Mouse (Mus musculus) kidney, postnatal 36 days (tissue): Measurements from ENCODE around the gene Myo16.

Source experiments
- DNase-seq, 2 experiments: peaks; one replicate each; pipeline ENCODE4 v3.0.0; 2021 to 2022; ENCODE audit warnings: mixed read lengths in 2 of 2

Myo16 gene

GRCm38 (mm10) chr8:10633360-10634140 lies 479.8 kb downstream of the Myo16 start:
- DNase-seq, result peak in 1 of 2 experiments; percentile 9

DNA sequence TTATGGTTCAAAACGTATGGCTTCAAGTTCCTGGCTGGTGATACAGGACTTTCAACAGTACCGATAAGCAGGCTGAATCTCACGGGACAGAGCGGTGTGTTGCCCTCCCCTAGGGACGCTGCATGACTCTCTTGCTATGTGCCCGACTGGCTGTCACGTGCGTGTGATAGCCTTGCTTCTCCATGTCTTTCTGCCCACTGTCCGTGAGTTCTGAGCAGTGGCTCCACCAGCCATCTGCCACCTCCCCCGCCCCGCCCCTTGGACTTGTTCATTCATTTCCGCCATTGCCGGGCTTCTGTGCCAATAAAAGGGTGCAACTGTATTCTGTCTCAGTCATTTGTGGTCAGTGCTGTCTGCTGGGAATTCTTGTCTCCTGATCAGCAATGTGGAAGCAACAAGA lies 480.7 kb downstream of the Myo16 start:
- peak in 1 of 2 experiments; percentile 10 for DNase-seq

DNA sequence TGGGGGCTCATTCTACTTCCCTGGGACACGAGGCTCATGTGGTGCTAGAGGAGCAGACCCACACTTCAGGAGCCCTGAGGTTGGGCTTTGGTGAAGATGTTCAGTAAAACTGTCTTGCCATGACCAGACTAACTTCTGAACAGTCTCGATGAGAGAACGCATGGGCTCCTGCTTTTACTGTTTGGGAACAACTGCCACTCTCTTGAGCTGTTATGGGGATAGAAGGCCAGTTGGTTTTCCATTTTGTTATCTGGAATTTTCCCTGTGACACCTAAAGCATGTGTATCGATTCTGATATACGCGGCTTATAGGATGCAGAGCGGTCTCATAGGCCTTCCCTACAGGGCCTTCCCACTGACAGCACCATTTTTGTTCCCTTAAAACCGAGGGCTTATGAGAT lies 485.2 kb downstream of the Myo16 start:
- DNase-seq, result no peak

- no peak for DNase-seq
Measured at GRCm38 (mm10) chr8:10640176-10640810, 486.6 kb downstream of the Myo16 start.

- DNase-seq, result no peak
Measured at GRCm38 (mm10) chr8:10640859-10641258, 487.1 kb downstream of the Myo16 start.

GRCm38 (mm10) chr8:10641343-10641742 lies 487.6 kb downstream of the Myo16 start:
- DNase-seq, result no peak

DNA sequence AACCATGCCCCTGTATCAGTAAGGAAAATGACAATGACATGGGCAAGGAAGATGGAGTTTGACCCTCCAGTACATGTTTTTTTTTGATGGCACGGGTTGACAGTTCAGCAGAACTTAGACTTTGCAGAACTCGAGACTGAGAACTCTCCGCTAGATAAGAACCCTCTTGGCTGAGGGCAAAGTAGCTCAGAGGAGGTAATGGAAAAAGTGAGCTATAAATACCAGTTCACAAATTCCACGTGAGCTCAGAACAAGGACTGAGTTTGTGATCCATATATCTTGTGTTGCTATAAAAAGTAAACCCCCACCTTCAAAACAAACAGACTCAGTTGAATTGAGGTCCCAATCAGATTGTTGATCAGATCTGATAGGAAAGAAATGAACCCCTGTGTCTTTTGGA lies 489.5 kb downstream of the Myo16 start:
- no peak for DNase-seq

DNA sequence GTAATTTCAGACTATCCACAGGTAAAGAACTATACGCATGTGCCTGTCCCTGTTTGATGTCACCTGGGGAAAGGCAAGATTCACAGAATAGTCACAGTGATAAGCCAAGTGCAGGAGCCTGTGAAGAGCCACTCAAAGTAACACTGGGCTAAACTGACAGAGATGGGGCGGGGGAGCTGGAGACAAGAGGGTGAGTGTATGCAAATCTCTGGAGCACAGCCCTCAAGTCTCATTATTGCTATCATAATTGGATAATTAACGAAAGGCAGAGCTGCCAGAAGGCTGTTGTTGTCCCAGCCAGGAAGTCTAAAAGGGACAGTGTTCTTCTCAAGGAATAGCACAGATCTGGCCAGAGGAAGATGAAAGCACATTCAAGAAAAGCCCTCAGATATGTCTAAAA lies 490.8 kb downstream of the Myo16 start:
- DNase-seq, result no peak

GRCm38 (mm10) chr8:10645740-10646139 lies 492.0 kb downstream of the Myo16 start:
- no peak for DNase-seq

DNA sequence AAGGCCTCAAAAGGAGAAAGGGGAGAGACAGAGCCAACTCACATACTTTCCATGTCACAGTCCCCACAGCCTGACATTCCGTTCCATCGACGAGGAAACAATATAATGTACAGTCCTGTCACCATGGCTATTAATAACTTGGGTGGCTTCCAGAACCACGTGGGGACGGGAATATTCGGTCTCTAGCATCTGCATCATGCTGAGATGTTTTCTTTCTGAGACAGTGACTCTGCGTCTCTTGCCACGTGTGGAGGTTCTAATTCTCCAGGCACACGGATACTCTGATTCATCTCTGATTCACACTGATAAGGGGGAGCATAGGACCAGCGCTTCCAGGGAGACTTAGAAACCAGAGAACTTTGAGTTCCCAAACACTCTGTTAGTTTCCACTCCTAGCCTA lies 492.8 kb downstream of the Myo16 start:
- peak in 1 of 2 experiments; percentile 8 for DNase-seq

GRCm38 (mm10) chr8:10651546-10652315 lies 498.0 kb downstream of the Myo16 start:
- peak; percentile 84 to 90 for DNase-seq

DNA sequence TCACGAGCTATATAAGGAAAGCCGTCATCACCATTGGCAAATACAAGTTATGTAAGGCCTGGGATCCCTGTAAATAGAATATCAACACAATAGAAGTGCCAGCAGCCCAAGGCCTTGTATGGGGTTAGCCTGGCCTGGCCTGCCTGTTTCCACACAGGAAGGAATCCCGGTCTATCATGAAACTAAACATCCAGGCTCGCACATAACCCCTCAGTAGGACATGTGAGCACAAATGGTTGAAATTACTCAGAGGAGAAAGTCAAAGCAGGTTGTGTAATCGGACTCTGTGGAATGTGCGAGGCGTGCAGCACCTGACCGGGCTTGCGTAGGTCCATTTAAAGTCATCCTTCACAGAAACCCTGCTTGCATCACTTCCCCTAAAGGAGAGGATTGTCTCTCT lies 499.6 kb downstream of the Myo16 start:
- DNase-seq, result peak; percentile 55 to 76

DNA sequence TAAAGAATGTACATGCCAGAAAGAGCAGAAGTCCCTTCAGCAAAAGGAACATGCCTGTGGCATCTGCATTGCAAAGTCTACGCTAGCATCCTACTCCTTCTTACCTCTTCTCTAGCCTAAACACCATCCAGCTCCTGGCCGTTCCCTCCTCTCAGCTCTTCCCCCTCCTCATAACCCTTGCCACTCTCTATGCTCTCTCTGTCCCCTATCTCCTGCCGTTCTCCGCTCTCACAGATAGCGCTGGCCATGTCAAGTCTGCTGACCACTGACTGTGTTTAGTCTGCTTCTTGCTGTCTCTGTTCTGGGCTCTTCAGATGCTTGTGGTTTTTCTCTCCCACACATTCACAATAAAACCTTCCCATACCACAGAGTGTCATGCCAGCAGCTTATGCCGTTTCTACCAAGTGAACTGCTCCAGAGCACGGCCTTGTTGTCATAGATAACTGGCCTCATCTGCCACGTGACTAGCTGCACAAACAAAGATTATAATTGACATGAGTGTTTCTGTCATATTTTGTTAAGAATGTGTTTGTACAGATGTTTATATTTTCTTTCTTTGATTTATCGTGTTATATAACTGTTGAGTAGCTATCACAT lies 501.3 kb downstream of the Myo16 start:
- DNase-seq, result no peak

GRCm38 (mm10) chr8:10663770-10664470 lies 510.2 kb downstream of the Myo16 start:
- no peak for DNase-seq

- DNase-seq, result peak; percentile 66 to 67
Measured at GRCm38 (mm10) chr8:10664861-10665543, 511.3 kb downstream of the Myo16 start.

GRCm38 (mm10) chr8:10665821-10666283 lies 512.1 kb downstream of the Myo16 start:
- no peak for DNase-seq

- DNase-seq, result no peak
Measured at GRCm38 (mm10) chr8:10671862-10672548, 518.3 kb downstream of the Myo16 start.

- DNase-seq, result no peak
Measured at GRCm38 (mm10) chr8:10677840-10678410, 524.2 kb downstream of the Myo16 start.

DNA sequence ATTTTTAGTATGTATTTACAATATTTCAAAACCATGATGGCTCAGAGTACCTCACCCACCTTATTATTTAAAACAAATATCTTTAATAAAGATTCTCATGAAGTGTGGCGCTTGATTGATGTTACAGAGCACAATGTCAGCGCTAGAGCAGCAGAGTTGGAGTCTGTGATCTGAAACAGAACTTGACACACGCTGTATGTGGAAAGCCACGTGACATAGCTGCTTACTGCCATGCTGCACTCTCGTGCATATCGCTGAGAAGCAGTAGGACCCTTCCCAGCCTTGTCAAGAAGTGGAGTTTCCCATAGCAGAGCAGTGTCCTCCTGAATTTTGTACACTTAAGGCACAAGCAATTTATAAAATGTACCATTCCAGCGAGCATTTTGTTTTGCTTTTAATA lies 528.2 kb downstream of the Myo16 start:
- no peak for DNase-seq

DNA sequence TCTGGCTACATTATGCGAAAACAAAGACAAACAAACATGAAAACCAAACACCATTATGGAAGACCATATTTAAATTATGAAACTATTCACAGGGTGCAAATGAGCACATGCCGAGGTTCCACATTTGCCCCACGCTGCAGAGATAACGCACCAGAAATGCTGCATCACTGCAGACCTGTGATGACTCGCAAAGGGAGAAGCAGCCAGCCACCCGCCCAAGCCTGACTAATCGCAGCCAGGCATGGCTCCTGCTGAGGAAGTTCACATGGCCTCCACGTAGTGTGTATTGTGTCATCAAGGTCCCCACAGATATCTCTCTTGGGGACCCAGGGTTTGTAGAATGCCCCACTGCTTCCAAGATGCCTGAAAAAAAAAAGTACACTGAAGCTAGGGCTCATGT lies 529.4 kb downstream of the Myo16 start:
- DNase-seq, result no peak
